Mouse (Mus musculus) yolk sac, embryonic 10.5 days (tissue): ENCODE results near the gene Akap11.

Experiments used
- DNase-seq: peaks from one replicate; pipeline ENCODE4 v3.0.0-alpha.2; 2017; ENCODE audit warnings: low spot score

The Akap11 gene

GRCm38 (mm10) chr14:78528461-78529425 is 7.9 kb downstream of the Akap11 start:
- peak; percentile 32 for DNase-seq

DNA sequence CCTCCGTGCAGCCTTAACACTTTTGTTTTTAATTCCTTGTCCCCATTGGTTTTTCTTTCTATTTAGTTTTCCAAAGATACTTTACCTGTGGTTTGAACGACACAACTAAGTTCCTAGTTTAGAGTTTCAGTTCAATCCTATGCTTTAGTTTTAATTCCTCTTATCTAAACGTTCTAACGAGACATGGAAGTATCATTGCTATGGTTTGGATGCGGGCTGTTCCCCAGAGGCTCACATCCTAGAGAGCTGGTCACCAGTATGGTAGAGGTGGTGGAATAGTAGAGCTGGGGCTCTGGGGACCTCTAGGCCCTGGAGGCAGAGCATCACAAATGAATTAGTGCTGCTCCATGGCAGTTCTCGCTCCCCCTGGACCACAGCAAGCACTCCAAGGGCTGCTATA is 9.7 kb downstream of the Akap11 start:
- no peak for DNase-seq

DNA sequence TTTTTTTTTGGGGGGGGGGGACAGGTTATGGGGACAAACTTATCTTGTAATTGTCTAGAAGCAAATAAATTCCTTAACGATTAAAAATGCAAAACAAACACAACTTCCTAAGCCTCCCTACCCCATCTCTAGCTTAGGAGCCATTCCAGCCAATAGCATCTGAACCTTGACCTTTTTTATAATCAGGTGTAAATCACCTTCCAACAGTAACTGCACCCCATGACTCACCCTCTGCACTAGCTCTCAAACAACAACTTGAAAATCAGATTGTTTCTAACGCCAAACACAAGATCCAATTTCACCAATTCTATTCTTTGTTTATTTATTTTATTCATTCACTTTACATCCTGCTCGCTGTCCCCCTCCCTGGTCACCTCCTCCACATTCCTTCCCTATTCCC is 10.1 kb downstream of the Akap11 start:
- no peak for DNase-seq

- DNase-seq = no peak
These were observed 10.8 kb downstream of the Akap11 start for GRCm38 (mm10) chr14:78525611-78526457.

DNA sequence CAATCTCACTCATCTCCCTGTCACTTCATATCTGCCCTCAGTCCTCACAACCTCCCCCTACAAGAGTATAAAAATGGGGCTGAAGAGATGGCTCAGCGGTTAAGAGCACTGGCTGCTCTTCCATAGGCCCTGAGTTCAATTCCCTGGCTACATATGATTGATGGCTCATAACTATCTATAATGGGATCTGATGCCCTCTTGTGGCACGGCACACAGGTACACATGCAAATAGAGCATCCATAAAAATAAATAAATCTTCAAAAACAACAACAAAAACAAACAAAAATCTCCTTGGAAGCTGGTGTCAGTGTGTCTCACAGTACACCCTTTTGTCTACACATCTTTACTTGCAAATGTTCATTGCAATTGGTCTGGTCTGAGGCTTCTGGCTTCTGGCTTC is 11.5 kb downstream of the Akap11 start:
- DNase-seq = no peak

GRCm38 (mm10) chr14:78510713-78511112 is 25.9 kb downstream of the Akap11 start:
- DNase-seq = no peak

- no peak for DNase-seq
These were observed 26.8 kb downstream of the Akap11 start for GRCm38 (mm10) chr14:78509791-78510190.

- no peak for DNase-seq
These were observed 36.0 kb downstream of the Akap11 start for GRCm38 (mm10) chr14:78500578-78500977.

DNA sequence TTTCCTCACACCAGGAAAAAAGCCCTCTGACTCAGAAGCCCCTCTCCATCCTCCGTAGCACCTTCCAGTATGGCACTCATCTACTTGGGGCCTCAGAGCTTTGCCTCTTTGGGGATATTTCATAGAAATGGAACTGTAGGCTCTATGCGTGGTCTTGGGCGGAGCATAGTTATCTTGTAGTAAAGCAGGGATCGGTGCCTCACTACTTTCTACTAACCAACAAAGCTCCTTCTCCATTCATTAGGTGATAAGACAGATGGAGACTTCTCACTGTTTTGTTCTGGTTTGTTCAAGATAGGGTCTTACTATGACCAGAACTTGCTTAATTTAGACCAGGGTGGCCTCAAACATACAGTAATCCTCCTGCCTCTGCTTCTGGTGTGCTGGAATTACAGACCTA is 39.9 kb downstream of the Akap11 start:
- DNase-seq = no peak

DNA sequence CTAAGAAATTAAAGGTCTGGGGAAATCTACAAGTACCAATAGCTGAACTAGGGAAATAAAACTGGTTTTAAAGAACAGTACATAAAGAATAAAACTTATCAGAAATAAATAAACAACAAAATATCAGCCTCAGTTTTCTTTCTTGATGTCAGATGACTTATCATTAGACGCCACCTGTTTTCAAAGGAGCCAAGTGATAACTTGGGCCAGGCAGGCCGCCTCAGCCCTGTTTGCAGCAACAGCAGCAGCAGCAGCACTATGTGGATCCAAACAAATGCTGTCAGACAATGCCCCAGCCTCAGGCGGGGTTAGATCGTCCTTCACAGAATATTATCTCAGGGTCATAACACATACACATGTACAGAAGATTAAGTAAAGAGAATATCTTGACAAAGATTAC is 41.4 kb downstream of the Akap11 start:
- no peak for DNase-seq

- DNase-seq = no peak
These were observed 44.0 kb downstream of the Akap11 start for GRCm38 (mm10) chr14:78492602-78493001.

DNA sequence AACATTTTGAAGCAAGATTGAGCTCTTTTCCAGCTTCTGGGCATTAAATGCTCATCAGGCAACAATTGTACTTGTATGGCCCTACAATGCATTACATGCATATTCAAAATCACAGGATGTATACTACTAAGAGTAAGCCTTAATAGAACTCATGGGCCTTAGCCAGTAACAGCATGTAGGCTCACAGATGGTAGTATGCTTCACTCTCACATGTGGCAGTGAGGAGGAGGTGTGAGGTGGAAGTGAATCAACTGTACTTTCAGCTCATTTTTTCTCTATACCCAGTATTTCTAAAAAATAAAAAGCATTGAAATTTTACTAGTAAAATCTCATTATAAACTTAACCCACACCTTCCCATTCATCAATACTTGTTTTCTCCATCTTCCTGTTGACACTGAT is 45.2 kb downstream of the Akap11 start:
- no peak for DNase-seq

- DNase-seq = no peak
These were observed 54.0 kb downstream of the Akap11 start for GRCm38 (mm10) chr14:78482385-78483231.

DNA sequence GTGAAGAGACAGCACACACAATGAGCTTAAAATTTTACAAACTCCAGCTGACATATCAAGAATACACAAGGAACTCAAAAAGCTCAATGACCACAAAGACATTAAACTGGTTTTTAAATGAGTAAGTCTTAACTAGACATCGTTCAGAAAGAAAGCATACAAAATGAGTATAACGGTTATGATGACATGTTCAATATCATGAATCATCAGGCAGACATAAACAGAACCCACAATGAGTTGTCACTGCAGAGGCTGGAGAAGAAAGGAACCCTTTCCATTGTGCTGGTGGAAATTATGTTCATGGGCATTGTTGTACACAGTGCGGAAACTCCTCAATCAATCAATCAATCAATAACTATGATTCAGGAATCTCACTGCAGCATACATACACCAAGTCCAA is 62.5 kb downstream of the Akap11 start:
- DNase-seq = no peak

DNA sequence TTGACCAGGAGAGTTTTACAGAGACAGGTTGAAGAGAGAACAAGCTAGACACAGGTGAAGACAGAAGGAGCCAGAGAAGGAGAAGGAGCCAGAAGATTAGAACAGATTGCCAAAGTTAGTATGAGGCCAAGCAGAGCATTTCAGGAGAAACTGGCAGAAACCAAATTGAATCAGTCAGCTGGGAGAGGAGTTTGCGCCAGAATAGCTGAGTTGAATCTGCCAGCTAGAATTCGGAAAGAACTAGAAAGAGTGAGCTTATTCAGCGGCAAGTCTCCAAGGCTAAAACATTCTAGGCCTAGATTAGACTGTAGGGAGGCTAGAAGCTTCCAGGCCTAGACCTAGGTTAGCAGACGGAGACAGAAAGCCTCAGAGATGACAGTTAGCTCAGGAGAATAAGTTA is 65.9 kb downstream of the Akap11 start:
- DNase-seq = no peak

DNA sequence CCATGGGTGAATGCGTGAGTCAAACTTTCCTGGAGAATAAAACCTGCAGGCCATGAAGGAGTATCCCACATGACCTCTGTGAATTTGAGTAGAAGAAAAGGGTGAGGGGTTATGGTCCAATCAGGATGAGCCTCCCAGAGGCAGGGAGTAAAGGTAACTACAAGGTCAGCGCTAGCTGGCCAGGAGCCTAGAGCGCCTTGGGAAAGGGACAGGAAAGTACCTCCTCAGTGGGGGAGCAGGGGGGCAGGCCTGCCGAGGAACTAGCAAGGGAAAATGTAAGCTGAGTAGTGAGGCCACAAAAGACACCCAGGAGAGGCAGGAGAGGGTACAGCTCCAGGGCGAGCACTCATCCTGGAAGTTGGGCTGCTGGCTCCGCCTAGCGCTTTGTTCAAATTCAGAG is 67.6 kb downstream of the Akap11 start:
- DNase-seq = no peak

GRCm38 (mm10) chr14:78467994-78468393 is 68.6 kb downstream of the Akap11 start:
- no peak for DNase-seq

DNA sequence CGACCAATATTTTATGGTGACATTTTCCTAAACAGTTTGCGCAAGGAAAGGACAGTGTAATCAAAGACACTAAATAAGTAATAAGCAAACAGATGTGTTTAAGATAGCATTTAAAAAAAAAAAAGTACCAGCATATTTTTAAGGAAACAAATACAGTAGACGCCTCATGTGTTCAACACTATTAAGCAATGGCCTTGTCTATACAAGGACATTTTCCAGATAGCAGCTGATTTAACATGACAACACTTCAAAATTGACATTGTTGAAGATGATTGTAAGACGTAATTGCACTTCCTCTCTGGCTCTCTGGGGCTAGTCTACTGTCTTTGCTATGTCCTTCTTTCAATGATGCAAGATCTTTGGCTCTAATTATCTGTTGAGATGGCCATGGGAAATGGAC is 72.3 kb downstream of the Akap11 start:
- DNase-seq = no peak

DNA sequence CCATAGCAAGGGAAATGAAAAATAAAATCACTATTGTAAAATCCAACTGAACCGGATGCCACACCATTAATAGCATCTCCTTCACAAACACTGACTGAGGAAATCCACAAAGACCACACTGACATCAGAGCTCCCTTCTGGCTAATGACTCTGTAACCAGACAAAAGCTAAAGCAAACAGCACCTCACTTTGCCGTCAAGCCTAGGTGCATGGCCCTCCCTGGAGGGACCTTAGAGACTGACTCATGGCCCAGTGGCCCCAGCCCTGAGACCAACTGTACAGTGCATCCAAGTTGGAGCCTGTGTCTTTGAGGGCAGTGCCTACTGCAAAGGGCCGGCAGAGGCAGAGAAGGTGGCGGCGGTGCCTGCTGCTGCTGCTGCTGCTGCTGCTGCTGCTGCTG is 77.5 kb downstream of the Akap11 start:
- DNase-seq = no peak

DNA sequence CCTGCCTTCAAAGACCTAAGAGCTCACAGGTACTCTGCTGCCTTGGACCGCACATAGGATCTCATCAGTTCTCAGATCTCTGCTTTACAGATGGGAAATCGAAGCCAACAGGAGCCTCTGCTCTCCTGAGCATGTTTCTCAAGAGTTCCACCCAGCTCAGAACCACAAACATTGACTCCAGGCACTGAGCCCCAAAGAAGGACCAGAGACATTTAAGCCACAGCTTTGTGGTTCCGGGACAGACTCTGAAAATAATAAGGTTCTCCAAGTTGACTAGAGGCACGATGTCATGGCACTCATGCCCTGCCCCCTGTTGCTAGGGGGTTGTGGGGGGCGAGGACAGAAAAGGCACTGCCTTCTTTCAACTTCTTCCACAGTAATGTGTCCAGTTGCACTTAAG is 77.9 kb downstream of the Akap11 start:
- no peak for DNase-seq

GRCm38 (mm10) chr14:78454970-78455369 is 81.6 kb downstream of the Akap11 start:
- DNase-seq = no peak

GRCm38 (mm10) chr14:78448807-78449406 is 87.7 kb downstream of the Akap11 start:
- no peak for DNase-seq
